ENCODE assay signal across 20 mouse cellular contexts in the genomic region with DNA sequence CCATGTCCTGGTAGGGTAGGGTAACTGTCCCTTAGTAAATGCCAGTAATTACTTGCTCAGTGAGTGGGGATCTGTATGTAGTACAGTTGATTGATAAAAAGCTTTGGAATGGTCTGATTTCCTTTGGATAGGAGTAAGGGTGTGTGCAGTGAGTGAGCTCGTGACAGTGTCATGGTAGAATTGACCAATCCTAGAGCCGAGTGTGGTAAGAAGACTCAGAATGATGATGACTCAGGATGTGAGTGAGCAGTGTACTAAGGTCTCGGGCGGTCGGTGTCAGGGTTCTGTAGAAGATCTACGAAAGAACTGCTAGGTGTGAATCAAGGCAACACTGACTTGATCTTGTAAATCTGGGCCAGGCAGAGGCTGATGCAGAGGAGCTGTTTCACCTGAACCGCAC. TPM values are rescaled to one million over a fixed set of nuclear protein-coding genes. Genes with fewer than 3 reads are reported as not detected.
"Had no signal": no experiment of that assay in that cellular context is flagged by ENCODE, and none has a peak within 500 bp of the region (broad histone marks: within the 10 kb centered on the region; RNA-seq: fewer than 3 reads in every experiment).

No protein-coding gene starts in this region.

- H3K4me1 ChIP-seq: limb, embryonic 15.5 days; lung, embryonic 15.5 days; midbrain, embryonic 13.5 days; neural tube, embryonic 15.5 days had no signal

- H3K27me3 ChIP-seq: limb, embryonic 15.5 days; liver, embryonic 12.5 days; lung, embryonic 15.5 days; midbrain, embryonic 13.5 days; neural tube, embryonic 15.5 days had no signal

- H3K9me3 ChIP-seq: limb, embryonic 15.5 days; liver, embryonic 12.5 days; lung, embryonic 15.5 days; midbrain, embryonic 13.5 days; neural tube, embryonic 15.5 days had no signal

- H3K4me3 ChIP-seq: left cerebral cortex, adult 2 months; limb, embryonic 15.5 days; liver, embryonic 12.5 days; lung, embryonic 15.5 days; midbrain, embryonic 13.5 days; myocyte; neural tube, embryonic 15.5 days had no signal

- H3K27ac ChIP-seq: left cerebral cortex, adult 2 months; limb, embryonic 15.5 days; liver, embryonic 12.5 days; lung, embryonic 15.5 days; midbrain, embryonic 13.5 days; neural tube, embryonic 15.5 days had no signal

- DNase-seq: kidney, postnatal 25 days; lung, postnatal 14 days; right cerebral cortex, adult 18-20 months; right cerebral cortex, postnatal 25 days; thymus, postnatal 36 days had no signal

RNA-seq across cellular contexts. Expression of gene Tmprss12, which starts 34.7 kb away (rescaled TPM):
- total RNA-seq: layer of hippocampus, postnatal 25 days; left cerebral cortex, adult 2 months; left cerebral cortex, postnatal 14 days had no signal
- polyA plus RNA-seq: kidney, embryonic 16.5 days; limb, embryonic 11.5 days; limb, embryonic 15.5 days; liver, embryonic 12.5 days; liver, embryonic 16.5 days; lung, embryonic 15.5 days; midbrain, embryonic 13.5 days; myocyte; neural tube, embryonic 11.5 days; neural tube, embryonic 15.5 days; small intestine, adult 2 months; thymus, postnatal 0 days had no signal
